Mouse (Mus musculus): ENCODE results near the gene Fbxw7.

Fbxw7 gene

DNA sequence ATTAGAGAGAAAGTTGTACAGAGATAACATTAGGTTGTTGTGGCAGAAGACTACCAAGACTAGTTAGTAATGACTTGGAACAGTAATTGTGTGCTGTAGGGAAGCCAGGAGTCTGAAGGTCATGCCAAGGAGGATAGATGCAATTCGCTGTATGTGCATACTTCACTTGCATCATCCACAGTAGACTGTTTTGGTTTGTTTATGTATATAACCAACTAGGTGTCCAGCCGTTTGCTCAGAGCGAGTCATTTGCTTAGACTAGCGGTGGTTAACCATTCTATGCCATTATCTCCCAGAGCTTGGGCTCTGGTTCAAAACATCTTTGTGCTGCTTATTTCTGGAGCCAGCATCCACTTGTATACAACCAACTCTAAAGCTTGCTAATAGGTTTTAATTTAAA lies 134.3 kb downstream of the Fbxw7 start:
- DNase-seq (ENCODE audit: low spot score in 2 of 2), result no peak

DNA sequence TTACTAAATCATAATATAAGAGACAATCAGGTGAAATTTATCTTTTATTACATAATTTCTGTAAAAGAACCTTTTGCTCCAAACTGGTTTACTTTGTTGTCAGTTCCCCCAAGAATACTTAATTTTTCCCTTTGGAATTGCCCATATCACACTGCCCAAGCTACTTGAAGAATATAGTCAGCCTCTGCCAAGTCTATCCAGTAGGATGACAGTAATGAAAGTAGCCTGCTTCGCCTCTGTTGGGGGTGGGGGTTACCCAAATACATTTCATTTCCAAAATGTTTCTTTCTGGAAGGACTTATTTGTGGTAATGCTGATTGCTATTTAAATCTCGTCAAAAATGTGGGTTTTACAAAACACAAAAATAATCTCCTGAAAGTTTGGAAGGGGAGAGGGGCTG lies 136.6 kb downstream of the Fbxw7 start:
- DNase-seq (ENCODE audit: low spot score in 2 of 2), result no peak

DNA sequence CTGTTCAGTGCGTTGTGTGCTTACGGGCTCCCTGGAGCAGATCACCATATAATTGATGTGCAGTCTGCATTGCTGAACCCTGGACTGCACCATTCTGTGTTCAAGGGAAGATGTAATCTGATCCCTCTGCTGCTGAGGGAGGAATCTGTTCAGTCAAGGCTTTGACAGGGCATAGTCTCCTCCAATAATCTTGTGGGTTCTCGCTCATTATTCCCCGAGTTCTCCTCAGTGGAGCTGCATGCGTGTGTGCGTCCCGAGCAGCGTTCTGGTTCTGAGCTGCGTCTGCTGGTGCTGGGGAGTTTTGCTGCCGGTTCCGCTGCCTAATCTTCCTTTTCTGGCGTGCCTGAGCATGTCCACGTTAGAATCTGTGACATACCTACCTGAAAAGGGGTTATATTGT lies 137.1 kb downstream of the Fbxw7 start:
- peak; percentile 55 to 56 for DNase-seq (ENCODE audit: low spot score in 2 of 2)

DNA sequence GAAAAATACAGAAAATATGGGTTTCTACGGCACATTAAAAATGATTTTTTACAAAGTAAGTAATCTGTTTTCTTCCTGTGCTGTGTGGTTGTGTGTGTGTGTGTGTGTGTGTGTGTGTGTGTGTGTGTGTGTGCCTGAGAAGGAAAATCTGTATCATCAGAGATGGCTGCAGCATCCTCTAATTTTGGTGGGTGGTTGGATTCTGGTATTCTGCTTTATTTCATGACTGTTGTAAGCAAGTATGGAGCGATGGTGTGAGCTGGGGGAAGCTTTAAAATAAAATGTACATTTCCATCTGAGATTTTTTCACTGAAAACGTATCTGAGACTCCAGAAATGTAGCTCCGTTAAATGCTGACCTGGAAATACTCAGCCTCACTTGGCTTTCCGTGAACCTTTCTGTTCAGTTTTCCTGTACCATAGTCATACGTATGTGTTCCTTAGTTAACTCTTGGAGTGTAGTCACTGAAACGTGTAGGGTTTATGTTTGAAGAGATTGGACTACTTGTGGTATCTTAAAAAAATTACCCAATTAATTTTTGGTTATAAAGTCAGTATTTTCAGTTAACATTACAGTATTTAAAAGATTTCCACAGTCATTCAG lies 137.6 kb downstream of the Fbxw7 start:
- DNase-seq (ENCODE audit: low spot score in 2 of 2), result no peak

DNA sequence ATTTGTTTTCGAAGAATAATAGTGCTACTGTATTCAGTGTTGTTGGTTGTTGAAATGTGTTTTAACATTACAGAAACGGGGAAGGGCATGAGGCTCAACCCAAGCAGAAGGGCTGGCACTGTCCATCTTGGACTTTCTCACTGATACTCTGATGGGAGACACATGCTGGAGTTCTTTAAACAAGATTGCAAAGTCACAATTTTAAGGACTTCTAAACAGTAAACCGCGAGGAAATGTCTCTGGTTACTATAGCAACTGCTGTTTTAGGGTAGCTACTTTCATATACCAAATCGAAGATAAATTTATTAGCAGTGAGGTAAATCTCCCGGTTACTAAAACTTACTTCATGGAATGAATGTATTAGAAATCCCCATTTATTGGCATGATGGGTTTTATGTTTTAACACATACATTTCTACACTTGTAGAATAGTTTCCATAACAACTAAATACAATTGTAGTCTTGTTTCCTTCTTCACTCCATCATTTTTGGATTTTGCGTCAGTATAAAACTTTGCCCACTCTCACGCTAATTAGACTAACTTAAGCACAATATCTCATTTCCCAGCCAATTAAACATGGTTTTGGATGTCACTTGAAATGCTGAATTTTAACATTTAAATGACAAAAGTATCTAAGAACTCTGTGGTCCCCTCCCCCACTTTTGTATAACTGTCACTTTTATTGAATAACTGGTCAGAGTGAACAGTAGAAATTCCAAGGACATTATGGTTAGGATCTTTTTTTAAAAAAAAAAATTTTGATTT lies 140.1 kb downstream of the Fbxw7 start:
- no peak for DNase-seq (ENCODE audit: low spot score in 2 of 2)

DNA sequence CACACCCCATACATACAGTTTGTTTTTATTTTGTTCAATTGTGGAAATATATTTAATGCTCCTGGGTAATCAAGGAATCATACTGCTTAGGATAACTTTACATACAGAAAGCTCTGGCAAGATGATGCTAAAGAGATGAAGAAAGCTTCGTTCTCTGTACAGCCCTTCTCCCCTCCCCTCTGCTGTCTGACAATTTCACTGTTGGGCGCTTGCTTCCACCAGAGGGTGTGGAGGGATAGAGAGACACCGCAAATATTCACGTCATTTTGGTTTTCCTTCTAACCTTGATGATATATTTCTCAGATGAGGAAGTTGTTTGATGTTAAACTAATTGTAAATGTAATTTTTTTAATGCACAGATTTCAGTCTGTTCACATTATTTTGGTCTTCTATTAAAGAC lies 140.8 kb downstream of the Fbxw7 start:
- no peak for DNase-seq (ENCODE audit: low spot score in 2 of 2)

DNA sequence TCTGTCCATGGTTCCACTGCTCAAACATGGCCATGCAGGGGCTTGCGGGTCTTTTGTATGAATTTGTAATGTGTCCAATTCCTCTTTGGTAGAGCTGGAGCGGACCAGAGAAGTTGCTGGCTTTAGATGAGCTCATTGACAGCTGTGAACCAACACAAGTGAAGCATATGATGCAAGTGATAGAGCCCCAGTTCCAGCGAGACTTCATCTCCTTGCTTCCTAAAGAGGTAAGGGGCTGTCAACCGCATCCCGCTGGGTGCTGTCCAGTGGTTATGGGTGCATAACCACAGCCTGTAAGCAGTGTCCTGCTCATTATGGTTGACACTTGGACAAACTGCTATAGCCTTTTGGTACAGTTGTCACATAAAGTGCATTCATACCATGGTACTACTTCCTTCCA lies 150.1 kb downstream of the Fbxw7 start:
- DNase-seq (ENCODE audit: low spot score in 2 of 2), result no peak

DNA sequence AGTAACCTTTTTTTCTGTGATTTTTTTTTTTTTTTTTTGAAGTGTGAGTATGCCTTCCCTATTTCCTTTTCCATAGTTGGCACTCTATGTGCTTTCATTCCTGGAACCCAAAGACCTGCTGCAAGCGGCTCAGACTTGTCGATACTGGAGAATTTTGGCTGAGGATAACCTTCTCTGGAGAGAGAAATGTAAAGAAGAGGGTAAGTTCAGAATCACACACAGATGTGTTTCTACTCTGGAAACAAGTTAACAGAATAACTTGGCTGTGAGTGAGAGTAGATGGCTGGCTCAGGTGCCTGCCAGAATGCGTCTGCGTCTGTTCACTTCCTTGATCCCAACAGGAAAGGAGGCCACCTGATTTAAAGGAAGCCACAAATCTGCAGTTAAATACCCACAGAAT lies 152.3 kb downstream of the Fbxw7 start:
- DNase-seq (ENCODE audit: low spot score in 2 of 2), result no peak

DNA sequence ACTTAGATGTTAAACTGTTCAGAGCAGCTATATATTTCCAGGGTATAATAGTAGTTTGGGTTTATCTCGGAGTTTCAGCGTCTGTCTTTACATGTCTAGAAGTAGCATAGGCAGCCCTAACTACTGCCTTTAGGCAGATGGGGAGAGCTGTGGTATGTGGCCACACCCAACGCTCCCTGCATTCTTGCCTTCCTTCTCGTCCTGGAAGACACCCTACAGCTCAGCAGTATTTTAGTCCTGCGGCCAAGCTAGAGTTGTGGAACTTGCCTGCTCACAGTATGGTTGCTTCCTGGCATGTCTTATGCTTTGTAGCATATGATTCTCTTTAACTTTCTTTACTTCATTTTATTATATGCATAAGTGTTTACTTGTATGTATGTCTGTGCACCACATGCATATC lies 156.5 kb downstream of the Fbxw7 start:
- peak in 1 of 2 experiments; percentile 5 for DNase-seq (ENCODE audit: low spot score in 2 of 2)

DNA sequence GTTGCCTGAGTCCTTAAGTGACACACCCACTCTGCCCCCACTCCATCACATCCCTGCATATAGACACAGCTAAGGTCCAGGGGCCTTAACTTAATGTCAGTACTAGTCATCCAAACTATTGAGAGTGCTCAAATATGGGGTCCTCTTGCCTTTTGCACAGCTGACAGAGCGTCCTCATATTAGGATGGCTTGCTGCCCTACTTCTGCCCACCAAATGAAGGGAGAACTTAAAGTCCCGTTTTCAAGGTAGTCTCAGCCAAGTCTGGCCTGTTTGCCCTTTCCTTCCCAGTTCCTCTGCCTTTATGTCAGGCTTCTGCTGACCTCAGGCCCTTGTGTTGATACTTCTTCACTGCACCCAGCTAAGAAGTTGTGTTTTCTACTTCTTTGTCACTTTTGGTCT lies 157.8 kb downstream of the Fbxw7 start:
- DNase-seq (ENCODE audit: low spot score in 2 of 2), result no peak

DNA sequence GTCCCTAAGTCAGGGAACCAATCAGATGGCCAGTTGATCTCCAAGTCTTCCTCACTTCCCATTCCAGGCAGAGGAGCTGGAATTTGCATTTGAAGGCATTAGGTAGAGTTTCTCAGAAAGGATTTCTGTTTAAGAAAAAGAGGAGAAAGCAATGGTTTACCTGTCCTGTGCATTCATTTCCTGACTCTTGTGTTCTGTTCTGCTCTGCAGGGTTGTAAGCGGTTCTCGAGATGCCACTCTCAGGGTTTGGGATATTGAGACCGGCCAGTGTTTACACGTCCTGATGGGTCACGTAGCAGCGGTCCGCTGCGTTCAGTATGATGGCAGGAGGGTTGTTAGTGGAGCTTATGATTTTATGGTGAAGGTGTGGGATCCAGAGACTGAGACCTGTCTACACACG lies 159.1 kb downstream of the Fbxw7 start:
- no peak for DNase-seq (ENCODE audit: low spot score in 2 of 2)

DNA sequence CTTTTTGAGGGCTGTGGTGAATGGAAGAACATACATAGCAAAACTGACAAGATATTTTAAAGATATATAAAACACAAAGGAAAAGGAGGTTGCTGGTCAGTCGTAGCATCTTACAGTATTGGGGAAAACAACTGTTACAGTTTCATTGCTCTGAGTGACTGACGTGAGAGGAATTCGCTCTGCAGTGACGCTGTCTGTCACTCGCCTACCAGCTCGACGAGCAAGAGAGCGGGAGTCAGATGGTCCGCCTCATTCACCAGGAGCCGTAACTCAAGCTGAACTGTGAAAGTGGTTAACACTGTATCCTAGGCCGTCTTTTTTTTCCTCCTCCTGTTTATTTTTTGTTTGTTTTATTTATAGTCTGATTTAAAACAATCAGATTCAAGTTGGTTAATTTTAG lies 163.6 kb downstream of the Fbxw7 start:
- DNase-seq (ENCODE audit: low spot score in 2 of 2), result no peak

DNA sequence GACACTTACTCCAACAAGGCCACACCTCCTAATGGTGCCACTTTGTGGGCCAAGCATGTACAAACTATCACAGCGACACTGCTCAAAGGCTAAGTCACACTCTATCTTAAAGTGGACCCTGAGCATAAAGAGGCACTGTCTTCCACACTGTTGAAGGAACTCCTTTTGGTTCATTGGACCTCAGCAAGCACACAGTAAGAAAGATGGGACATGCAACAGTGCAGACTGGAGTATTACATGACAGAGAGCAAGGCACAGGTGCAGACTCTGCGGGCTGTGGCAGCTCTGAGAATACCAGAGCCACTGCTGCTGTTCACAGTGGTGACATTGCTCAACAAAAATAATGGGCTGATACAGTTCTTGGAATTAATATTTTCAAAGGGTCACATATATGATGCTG lies 165.1 kb downstream of the Fbxw7 start:
- DNase-seq (ENCODE audit: low spot score in 2 of 2), result no peak

DNA sequence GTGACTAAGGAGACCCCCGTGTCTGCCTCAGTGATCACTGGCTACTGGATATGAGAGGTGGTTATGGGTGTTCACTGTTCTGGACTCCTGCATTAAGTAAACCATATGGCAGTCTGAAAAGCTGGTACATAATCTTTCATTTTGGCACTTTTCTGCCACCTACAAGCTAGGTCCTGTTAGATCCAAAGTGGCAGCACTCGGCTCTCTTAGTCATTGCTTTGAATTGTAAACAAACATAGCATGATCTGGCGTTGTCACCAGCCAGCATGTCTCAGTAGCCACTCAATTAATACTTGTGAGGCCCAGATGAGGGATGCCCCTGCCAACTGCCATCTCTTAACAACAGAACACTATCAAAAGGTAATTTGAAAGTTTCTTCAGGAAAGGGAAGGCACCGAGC lies 167.6 kb downstream of the Fbxw7 start:
- no peak for DNase-seq (ENCODE audit: low spot score in 2 of 2)

DNA sequence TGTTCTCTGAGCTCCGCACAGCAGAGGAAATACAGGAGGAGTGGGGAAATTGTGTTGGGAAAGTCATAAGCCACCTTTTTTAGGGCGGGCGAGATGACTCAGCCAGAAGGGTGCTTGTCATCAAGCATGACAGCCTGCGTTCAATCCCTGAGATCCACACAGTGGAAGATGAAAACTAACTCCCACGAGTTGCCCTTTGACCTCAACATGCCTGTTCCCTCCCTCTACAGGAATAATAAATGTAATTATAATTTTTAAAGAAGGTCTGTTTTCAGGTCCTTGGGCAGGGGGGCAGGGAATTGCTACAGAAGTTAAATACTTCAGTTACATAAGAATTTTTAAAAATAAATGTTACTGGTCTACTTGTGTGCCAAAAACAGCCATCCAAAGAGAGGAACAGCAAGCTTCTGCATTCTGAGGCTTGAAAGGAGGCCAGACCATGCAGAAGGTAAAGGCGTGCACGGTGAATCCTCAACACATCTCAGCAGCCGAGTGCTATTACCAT lies 170.1 kb downstream of the Fbxw7 start:
- no peak for DNase-seq (ENCODE audit: low spot score in 2 of 2)

DNA sequence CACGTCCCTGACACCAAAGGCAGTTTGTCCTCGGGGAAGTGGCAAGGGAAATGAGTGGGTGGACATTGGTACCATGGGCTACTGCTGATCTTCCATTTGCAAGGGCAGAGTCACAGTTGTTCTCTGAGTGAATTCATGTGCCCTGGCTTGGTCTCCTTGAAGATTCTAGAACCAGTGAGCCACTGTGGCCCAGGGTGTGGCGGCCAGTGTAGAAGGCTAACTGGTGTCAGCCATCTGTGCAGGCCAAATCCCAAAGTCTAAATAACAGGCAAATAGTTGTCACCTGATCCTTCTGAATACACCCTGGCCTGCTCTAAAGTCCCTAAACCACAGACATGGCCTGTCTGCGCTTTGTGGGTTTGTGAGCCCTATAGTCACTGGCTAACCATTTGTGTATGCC lies 173.8 kb downstream of the Fbxw7 start:
- no peak for DNase-seq (ENCODE audit: low spot score in 2 of 2)

DNA sequence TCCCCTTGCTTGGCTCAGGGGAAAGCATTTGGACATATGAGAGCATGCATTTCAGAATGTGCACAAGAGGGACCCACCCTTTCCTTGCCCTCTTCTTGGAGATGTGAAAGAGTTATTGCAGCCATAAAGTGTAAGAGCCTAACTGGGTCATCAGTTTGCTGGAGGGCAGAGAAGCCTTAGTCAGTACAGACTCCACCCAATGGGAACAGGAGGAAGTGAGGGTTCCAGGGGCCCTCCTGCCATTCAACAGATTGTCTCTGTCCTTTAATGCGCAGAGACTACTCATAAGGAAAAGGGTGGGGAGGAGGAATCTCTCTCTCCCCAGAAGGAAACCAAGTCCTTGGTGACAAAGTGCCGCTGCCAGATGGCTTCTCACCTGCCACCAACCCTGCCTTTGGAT lies 190.2 kb downstream of the Fbxw7 start:
- no peak for DNase-seq (ENCODE audit: low spot score in 2 of 2)

DNA sequence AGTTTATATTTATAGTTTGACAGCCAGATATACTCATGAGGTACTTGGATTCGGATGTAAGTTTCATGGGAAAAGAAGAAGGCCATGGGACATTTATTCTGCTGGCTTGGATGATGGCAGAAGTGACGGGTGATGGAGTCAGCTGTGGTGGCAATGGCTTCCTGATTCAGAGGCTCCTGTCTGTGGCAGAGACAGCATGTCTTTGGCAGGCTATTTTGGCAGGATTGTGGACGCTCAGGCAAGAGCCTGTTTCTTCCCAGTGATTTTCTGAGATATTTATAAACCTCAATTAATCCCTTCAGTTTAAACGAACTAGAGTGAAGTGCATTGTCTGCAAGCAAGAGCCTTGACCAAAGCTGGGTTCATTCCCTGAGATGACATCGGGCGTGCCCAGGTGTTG lies 197.8 kb downstream of the Fbxw7 start:
- DNase-seq (ENCODE audit: low spot score in 2 of 2), result no peak

DNA sequence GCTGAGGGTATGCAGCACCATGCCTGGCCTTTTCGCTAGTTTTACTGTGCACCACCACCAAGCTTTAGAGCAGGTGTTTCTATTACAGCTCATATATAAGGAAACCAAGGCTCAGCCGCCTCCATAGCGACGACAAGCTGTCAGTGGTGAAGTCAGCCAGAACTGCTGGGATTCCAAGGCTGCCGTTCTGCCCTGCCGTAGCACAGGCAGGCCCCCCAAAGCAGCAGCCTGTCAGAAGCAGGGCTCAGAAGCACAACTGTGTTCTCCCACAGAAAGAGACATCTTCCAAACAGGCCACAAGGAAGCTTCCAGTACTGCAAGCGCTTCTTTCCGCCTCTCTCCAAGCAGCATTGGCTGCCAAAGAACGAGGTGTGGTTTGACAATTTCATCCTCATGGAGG lies 200.6 kb downstream of the Fbxw7 start:
- DNase-seq (ENCODE audit: low spot score in 2 of 2), result peak; percentile 36 to 60

DNA sequence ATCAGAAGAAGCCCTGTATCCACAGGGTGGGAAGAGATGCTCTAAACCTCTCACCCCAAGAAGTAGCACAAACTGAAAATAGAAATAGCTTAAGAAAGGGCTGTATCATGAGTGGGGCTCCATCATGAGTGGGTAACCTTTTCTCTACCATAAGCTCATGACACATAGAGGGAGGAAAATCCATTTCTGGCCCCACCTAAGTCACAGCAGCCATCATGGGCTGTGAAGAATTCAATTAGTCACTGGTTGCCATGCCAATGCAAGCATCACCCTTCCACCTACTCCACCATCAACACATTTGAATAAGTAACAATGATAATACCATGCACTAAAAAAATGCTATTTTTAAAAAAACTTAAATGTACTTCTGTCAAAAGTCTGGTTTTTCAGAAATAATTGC lies 205.1 kb downstream of the Fbxw7 start:
- DNase-seq (ENCODE audit: low spot score in 2 of 2), result peak in 1 of 2 experiments; percentile 41

DNA sequence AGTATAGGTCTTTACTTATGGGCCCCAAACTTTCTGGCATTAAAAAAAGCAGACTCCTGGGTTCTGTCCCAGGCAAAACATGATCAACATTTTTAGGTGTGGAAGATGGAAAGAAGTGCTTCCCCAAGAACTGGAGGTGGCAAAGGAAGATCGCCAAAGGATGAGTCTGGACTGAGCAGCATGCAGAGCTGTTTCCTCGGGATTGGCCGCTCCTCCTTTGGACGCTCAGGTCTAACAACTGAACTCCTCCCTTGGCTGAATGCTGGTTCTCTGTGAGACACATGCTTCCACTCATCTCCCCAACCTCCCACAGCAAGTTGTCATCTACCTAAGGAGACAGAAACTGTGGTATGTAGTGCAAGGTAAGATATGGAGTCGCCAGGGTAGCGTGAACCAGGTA lies 206.7 kb downstream of the Fbxw7 start:
- DNase-seq (ENCODE audit: low spot score in 2 of 2), result no peak

DNA sequence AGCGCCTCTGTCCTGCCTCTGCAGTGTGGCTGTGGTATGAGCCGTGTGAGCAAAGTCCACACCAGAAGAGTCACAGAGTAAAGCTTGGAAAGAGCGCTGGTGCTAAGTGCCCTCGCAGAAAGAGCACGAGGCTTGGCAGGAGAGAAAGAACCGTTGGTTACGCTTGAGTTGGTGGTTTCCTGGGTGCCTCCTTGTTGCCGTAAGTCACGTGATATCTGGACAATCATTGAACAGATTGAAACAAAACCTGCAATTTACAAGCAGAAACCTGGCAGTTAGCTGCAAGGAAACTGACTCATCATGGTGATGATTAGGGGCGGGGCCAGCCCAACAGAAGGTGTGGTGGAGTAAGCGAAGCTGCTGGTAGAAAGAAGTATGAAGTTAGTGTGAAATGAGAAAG lies 207.7 kb downstream of the Fbxw7 start:
- no peak for DNase-seq (ENCODE audit: low spot score in 2 of 2)

DNA sequence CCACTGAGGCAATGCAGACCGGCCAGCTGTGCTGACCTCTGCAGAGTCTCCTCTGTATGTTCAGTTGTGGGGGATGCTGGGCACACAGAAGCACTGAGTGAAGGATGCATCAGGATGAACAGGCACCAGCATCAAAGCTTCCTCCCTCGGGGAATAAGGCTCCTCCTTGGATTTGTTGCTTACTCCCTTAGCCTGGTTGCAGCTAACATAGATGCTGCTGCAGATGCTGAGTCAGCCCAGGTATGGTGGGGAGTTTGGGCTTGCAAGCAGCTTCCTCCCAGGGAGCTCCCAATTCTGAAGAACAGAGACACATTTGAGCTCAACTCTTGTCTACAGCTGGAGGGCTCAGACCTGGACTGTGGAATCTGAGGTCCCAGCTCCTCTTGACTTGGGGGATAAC lies 209.2 kb downstream of the Fbxw7 start:
- no peak for DNase-seq (ENCODE audit: low spot score in 2 of 2)

Data from frontal cortex, postnatal 25 days (tissue).